Mouse (Mus musculus) brain, embryonic 14.5 days (tissue): ENCODE data around the gene Usp36.

Experiments used
- CTCF ChIP-seq: fragments of 200-500 bp; IDR thresholded peaks from 2 replicates; pipeline ENCODE4 v1.5.1; 2012; ENCODE audit warnings: inconsistent platforms, mild to moderate bottlenecking, moderate library complexity, borderline replicate concordance; ENCODE audit not compliant: insufficient read depth, insufficient read length; ENCODE audit errors: extremely low read depth
- POLR2A ChIP-seq: fragments of 200-500 bp; IDR thresholded peaks from 2 replicates; pipeline ENCODE4 v1.6.1; 2012; ENCODE audit warnings: mild to moderate bottlenecking, inconsistent platforms, borderline replicate concordance; ENCODE audit not compliant: poor library complexity, insufficient read depth, insufficient read length, severe bottlenecking; ENCODE audit errors: extremely low read depth

DNA sequence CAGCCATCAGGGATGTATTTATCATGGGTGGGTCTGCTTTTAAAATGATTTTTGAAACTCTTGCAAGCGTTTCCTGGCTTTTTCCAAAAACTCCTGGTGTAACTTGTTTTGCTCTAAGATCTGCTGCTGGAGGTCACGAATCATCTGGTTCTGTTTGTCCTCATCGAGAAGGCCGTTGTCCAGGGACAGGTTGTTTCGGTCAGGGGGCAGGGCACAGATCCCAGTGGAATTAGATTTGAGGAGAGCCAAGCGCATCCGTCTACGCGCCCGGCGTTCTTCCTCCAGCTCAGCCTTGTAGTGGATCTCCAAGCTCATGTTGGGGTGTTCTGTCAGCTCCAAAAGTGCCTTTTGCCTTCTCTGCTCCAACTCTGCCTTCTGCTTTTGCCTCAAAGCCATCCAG is 42.3 kb upstream of the Usp36 start:
- TF ChIP-seq CTCF (no peak), POLR2A (no peak)
